Mouse (Mus musculus): ENCODE measurements around the gene Thg1l.

Thg1l gene

DNA sequence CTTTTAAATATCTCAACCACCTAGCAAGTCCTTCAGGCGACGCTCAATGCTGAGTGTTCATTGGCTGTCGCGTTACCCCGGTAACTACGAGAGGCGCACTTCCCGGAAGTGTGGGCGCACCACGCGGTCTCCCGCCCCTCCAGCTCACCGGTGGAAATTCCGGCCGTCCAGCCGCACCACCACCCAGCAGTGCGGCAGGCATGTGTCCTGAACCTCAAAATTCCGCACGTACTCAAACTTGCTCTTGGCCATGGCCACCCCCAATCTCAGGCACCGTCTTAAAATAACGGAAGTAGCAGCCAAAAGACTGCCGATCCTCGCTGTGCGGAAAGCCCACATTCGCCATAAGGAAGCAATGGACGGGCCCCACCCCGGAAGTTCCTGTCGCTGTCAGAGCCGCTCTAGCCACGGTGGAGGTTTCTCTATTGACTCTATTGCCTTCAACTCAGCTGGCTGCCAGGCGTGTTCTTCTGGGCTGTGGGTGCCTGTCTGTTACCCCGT is at the start of gene Thg1l:
Gene Thg1l (minus strand): TSS at position 368 of the 501 bp plus-strand sequence.
- peak; percentile 95 for DNase-seq (ENCODE audit: extremely low read depth, insufficient read length, low spot score)

GRCm38 (mm10) chr11:45992087-45992486 is 36.8 kb upstream of the Thg1l start:
- DNase-seq (ENCODE audit: extremely low read depth, insufficient read length, low spot score), result no peak

DNA sequence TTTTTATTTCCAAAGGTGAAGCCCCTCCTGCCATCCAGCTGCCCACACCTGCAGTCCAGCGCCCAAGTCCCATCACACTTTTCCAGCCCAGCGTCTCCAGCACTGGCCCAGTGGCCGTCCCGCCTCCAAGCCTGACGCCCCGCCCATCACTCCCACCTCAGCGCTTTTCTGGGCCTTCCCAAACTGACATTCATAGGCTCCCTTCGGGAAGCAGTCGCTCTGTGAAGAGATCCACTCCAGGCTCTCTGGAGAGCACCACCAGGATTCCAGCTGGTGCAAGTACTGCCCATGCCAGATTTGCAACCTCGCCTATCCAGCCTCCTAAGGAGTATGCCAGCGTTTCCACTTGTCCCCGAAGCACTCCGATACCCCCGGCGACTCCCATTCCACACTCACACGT is 36.3 kb upstream of the Thg1l start:
- no peak for DNase-seq (ENCODE audit: extremely low read depth, insufficient read length, low spot score)

- no peak for DNase-seq (ENCODE audit: extremely low read depth, insufficient read length, low spot score)
These were observed 25.6 kb upstream of the Thg1l start for GRCm38 (mm10) chr11:45980893-45981253.

DNA sequence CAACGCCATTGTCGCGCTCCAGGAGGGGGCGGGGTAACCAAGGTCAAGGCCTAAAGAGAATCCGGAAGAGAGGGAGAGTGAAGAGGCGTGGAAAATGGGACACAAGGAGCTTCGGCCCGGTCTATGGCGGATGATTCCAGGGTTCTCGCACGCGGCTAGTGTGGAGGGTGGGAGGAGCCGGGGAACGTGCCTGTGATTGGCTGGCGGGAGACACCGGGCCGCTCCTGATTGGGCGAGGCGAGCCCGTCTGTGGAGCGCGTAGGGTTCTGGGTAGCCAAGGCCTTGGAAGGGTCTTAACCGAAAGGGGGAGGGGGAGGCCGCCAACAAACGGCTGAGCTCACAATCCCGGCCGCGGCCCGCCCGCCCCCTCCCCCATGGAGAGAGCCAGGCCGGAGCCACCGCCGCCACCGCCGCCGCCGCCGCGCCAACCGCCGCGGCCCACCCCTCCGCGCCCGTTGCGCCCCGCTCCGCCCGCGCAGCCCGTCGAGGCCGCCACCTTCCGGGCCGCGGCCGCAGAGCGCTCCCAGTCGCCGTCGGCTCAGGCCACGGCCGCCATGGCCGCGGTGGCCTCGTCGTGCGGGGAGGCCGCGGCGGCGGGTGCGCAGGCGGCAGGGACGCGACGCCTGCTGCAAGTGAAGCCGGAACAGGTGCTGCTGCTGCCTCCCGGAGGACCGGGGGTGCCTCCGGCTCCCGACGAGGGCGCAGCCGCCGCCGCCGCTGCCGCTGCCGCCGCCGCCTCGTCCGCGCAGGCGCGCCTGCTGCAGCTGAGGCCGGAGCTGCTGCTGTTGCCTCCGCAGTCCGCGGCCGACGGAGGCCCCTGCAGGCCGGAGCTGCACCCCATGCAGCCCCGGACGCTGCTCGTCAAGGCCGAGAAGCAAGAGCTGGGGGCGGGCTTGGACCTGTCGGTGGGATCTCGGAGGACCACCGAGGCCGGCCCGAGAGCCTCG is 24.9 kb upstream of the Thg1l start, which contains the start of gene Sox30:
Gene Sox30 (plus strand): TSS at position 365 of the 947 bp plus-strand sequence.
- DNase-seq (ENCODE audit: extremely low read depth, insufficient read length, low spot score), result no peak

- DNase-seq (ENCODE audit: extremely low read depth, insufficient read length, low spot score), result no peak
These were observed 20.8 kb upstream of the Thg1l start for GRCm38 (mm10) chr11:45976061-45976460.

DNA sequence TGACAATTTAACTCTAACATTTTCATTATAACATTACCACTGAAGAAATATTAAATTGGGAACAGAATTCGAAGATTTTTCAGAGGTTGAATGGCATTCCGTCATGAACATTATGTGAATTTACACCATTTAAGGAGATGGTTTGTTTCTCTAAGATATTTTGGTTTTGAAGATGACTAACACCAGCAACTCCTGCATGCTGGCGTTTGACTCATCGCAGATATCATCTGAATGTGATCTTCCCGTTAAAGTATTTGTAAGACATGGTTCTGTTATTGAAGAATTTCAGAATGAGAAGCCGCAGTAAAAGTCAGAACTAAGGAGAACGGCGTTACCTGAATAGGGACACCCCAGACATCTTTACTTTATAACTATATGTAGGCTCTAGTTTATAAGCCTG is 19.2 kb upstream of the Thg1l start:
- DNase-seq (ENCODE audit: extremely low read depth, insufficient read length, low spot score), result no peak

- no peak for DNase-seq (ENCODE audit: extremely low read depth, insufficient read length, low spot score)
These were observed 18.3 kb upstream of the Thg1l start for GRCm38 (mm10) chr11:45973635-45974034.

DNA sequence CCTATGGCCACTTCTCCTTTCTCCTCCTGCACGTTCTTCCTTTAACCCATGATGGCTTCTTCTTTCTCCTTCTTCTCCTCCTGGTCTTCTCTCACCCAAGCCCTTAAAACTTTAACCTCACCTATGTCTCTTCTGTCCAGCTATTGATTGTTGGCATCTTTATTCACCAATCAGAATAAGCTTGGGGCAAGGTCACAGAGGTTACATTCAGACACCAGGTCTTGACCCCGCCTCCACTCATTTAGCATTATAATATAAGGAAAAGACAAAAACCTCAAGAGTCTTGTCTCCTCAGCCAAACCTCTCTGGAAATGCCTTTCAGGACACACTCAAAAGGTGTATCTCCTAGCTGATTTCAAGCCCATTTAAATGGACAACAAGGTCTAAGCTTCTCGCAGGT is 13.2 kb upstream of the Thg1l start:
- no peak for DNase-seq (ENCODE audit: extremely low read depth, insufficient read length, low spot score)

- DNase-seq (ENCODE audit: extremely low read depth, insufficient read length, low spot score), result no peak
These were observed 11.6 kb upstream of the Thg1l start for GRCm38 (mm10) chr11:45966896-45967295.

- DNase-seq (ENCODE audit: extremely low read depth, insufficient read length, low spot score), result no peak
These were observed 4.7 kb upstream of the Thg1l start for GRCm38 (mm10) chr11:45960003-45960402.

DNA sequence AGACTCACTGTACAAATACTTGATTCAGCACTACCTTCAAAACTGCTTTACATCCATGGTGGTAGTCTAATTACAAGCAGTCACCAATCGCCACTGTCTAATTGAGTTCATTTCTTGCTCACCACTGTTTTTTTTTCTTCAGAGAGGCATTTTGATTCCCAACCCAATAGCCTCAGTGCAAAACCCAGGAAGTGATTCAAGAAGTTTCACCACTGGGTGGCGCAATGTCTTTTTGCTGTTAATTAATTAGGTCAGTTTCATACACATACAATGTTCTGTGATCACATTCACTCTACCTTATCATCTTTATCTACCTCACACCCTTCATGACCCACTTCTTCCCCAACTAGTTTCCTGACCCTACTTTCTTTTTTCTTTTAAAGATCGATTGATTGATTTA is 4.3 kb upstream of the Thg1l start:
- no peak for DNase-seq (ENCODE audit: extremely low read depth, insufficient read length, low spot score)

DNA sequence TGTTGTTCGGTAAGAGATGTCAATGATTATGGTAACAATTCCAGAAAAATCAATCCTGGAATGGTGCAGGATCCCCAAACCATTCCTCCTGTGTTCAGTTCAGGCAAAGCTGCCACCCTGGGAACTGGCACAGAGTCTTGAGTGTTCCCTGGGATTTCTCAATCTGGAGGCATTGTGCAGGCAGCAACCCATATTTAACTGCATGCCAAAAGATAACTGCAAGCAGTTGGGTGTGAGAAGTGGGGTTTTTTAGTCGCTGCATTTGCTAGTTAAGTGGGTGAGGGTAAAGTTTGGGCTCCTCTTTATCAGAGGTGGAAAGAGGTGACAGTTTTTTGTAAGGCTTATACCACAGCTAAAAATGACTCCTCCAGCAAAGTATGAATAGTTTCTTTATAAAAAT is 7.8 kb downstream of the Thg1l start:
- DNase-seq (ENCODE audit: extremely low read depth, insufficient read length, low spot score), result no peak

DNA sequence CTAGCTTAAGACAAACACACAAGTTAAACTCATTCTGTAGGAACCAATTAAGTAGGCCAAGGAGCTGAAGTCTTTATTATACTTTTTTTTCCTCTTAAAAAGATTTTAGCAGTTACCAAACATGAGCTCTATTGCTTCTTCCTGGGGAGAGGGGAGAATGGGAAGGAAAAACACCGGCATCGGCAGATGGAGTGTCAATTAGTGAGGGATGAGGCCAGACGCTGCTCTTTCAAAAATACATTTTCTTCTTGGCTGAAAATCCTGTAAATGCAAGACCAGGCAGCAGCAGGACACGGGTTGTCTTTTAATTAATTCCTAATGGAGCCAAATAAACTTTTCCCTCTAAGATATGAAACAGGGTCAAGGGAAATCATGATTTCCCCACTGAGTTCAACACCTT is 8.5 kb downstream of the Thg1l start:
- DNase-seq (ENCODE audit: extremely low read depth, insufficient read length, low spot score), result no peak

- peak; percentile 96 for DNase-seq (ENCODE audit: extremely low read depth, insufficient read length, low spot score)
These were observed 10.6 kb downstream of the Thg1l start, which contains the start of gene Lsm11 for GRCm38 (mm10) chr11:45944643-45945156. TSS of gene Lsm11 (minus strand) at chr11:45944935.

DNA sequence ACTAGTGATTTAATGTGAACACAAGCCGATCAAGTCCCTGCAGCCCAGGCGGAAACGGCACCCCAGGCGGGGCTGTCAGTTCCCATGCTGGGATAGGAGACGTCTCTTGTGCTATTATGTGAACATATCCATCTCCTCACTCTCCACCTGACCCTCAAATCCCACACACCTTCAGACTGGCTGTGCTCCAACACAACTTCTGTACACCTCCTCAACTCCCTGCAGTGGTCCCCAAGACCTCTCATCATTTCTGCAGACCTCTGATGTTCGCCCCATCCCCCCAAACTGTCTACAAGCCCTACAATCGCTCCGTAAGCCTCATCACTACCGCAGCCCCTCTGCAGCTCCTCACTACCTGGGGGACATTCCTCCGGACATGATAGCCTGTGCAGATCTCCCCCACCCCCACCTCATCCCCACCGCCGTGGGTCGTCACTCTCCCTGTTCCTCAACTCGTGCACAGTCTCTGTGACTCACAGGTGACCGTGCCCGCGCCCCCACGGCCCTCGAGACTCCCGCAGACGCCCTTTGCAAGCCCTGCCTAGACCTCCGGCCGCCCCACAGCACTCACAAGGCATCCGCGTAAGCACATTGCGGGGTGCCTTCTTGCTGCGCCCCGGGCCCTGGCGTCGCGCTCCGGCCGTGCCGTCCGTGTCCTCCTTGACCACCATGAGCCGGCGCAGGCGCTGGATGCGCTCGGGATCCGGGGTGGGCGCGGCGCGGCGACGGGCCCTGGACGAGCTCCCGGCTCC is 11.2 kb downstream of the Thg1l start:
- no peak for DNase-seq (ENCODE audit: extremely low read depth, insufficient read length, low spot score)

DNA sequence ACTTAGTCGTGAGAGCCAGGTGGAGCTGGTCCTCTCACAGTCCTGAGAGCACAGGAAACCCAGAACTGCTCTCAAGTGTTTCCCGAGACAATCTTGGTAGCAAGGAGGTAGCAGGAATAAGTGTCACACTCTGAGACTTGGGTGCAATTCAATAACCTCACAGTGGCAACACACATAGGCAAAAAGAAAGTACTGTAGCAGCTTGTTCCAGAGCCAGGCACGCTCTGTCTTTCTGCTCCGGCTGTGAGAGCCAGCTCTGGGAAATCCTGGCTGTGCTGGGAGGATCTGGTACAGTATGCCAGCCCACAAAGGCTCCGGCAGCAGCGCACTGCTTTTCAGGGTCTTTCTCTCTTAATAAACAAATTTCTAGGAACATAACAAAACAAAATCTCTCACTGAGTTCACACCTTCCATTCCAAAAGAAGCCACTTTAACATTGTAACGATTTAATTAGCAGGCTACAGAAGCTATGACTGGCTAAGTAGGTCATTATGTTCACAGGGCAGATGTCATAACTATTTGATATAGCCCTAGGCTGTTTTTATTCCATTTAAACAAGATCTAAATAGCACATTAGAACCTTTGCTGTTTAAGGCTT is 12.1 kb downstream of the Thg1l start:
- DNase-seq (ENCODE audit: extremely low read depth, insufficient read length, low spot score), result no peak

GRCm38 (mm10) chr11:45942281-45942680 is 13.0 kb downstream of the Thg1l start:
- DNase-seq (ENCODE audit: extremely low read depth, insufficient read length, low spot score), result no peak

DNA sequence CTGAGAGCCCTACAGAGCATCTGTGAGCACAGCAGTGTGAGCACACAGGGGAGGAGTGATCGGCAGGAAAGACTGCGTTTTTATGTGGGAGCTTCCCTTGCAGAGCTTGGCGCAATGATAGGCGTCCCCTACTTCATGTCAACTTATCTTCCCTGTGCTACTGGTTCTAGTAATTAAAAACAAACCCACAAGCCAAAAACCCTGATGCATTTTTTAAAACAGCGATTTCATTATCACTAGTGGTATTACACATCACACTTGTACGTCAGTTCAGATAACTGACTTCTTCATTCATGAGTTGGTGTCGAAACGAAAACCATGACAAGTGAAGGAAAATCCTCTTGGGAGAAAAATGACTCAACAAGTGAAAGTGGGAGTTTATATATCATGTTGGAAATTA is 16.4 kb downstream of the Thg1l start:
- DNase-seq (ENCODE audit: extremely low read depth, insufficient read length, low spot score), result no peak

- DNase-seq (ENCODE audit: extremely low read depth, insufficient read length, low spot score), result no peak
These were observed 17.8 kb downstream of the Thg1l start for GRCm38 (mm10) chr11:45937478-45937877.

- no peak for DNase-seq (ENCODE audit: extremely low read depth, insufficient read length, low spot score)
These were observed 22.5 kb downstream of the Thg1l start for GRCm38 (mm10) chr11:45932771-45933170.

Data from 3134 (cell line).